In the genomic region with DNA sequence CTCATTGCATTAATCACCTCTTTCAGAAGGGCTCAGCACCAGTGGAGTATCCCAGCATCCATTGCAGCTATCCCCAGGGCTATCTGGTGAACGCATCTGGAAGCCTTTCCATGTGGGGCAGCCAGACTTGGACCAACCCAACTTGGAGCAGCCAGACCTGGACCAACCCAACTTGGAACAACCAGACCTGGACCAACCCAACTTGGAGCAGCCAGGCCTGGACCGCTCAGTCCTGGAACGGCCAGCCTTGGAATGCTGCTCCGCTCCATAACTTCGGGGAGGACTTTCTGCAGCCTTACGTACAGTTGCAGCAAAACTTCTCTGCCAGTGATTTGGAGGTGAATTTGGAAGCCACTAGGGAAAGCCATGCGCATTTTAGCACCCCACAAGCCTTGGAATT, we compare ENCODE assay signal across 7 mouse cellular contexts. TPM values are rescaled to one million over a fixed set of nuclear protein-coding genes. Genes with fewer than 3 reads are reported as not detected.
"Had no signal": no experiment of that assay in that cellular context is flagged by ENCODE, and none has a peak within 500 bp of the region (broad histone marks: within the 10 kb centered on the region; RNA-seq: fewer than 3 reads in every experiment).

No protein-coding gene starts in this region.

RNA-seq across cellular contexts. Expression of gene Nanog, which starts 5.8 kb away (rescaled TPM):
- total RNA-seq: megakaryocyte progenitor cell, adult 5-6 weeks had no signal
- polyA plus RNA-seq: macrophage; midbrain, embryonic 14.5 days; midbrain, embryonic 16.5 days; neural tube, embryonic 11.5 days; neural tube, embryonic 15.5 days; small intestine, adult 2 months had no signal
